Mouse (Mus musculus): ENCODE data around the gene Egln2. TPM values are rescaled to one million over a fixed set of nuclear protein-coding genes. Genes with fewer than 3 reads are reported as not detected.

Egln2 gene
- polyA plus RNA-seq, 1 experiment: 30.5 TPM

GRCm38 (mm10) chr7:27192434-27192833, 25.8 kb upstream of the Egln2 start:
- Histone ChIP-seq H3K4me1 (ENCODE audit: control insufficient read depth, insufficient read depth, low read length) (peaks cover 10% of the 10 kb centered on the region), H3K27ac (ENCODE audit: insufficient read depth, low read length) (no peak overlapping the region), H3K4me3 (ENCODE audit: insufficient read depth, low read length) (no peak overlapping the region)
- TF ChIP-seq CTCF (IDR thresholded peaks at IDR 0.05; ENCODE audit: borderline replicate concordance, insufficient read depth, low read length) (no peak), POLR2A (IDR thresholded peaks at IDR 0.05; ENCODE audit: low read depth, low read length) (no peak)

DNA sequence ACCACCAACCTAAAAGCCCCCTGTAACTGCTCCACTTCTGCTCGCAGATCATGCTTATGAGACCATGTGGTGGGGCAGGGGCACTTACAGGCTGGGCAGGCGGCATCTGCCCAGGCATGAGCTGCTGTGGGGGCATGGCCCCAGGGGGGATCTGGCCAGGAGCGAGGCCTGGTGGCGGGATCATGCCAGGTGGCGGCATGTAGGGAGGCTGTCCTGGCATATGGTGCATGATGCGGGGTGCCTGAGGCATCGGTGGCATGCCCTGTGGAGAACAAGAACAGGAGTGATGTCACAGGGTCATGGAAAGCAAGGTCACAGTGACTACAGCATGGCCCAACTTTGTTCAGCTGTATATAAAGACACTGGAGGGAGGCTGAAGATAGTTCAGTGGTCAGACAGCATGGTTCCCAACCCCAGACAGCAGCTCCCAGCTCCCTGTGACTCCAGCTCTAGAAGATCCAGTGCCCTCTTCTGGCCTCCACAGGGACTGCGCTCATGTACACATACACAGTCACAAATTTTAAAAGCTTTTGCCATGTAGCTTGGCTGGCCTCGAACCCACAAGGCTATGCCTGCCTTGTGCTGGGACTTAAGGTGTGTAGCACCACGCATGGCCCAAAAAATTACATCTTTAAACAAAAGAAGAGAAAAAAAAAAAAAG, 22.8 kb upstream of the Egln2 start:
- Histone ChIP-seq H3K27ac (ENCODE audit: insufficient read depth, low read length) (no peak overlapping the region), H3K4me1 (ENCODE audit: control insufficient read depth, insufficient read depth, low read length) (peaks cover 7% of the 10 kb centered on the region), H3K4me3 (ENCODE audit: insufficient read depth, low read length) (no peak overlapping the region)
- no peak for TF ChIP-seq CTCF (IDR thresholded peaks at IDR 0.05; ENCODE audit: borderline replicate concordance, insufficient read depth, low read length)
- no peak for TF ChIP-seq POLR2A (IDR thresholded peaks at IDR 0.05; ENCODE audit: low read depth, low read length)

DNA sequence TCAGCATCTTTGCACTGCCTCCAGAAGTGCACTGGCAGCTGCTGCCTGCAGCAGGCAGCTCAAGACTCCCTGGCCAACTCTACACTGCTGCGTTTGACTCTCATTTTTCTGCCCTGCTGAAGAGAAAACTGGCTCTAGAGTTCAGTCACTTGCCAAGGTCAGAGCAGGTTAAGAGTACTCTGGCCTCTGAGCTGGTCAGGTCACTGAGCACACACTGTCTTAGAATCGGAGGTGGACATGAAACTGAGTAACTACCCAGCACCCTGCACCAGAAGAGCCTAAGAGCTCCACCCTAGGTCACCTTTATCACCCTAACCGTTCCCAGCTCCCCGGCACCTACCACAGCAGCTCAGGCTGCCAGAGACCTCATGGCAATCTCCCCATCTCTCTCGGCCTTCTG, 19.4 kb upstream of the Egln2 start:
- Histone ChIP-seq H3K4me3 (ENCODE audit: insufficient read depth, low read length) (no peak overlapping the region), H3K4me1 (ENCODE audit: control insufficient read depth, insufficient read depth, low read length) (no peaks in the 10 kb centered on the region), H3K27ac (ENCODE audit: insufficient read depth, low read length) (no peak overlapping the region)
- TF ChIP-seq CTCF (IDR thresholded peaks at IDR 0.05; ENCODE audit: borderline replicate concordance, insufficient read depth, low read length) (no peak), POLR2A (IDR thresholded peaks at IDR 0.05; ENCODE audit: low read depth, low read length) (no peak)

DNA sequence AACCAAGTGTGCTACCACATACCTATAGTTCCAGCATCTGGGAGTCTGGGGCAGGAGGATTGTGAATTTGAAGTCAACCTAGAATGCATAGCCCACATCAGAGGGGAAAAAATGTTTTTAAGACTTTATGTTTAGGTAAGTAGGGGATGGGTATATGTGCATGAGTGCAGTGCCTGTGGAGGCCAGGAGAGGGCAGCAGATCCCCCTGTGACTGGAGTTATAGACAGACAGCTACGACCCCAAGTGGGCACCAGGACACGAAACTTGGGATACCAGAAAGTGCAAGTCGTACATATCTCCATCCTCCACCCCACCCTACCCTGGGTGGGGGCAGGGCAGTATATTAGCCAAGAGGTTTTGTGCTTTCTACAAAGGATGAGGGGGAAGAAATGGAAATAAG, 18.4 kb upstream of the Egln2 start:
- no peak for TF ChIP-seq POLR2A (IDR thresholded peaks at IDR 0.05; ENCODE audit: low read depth, low read length)
- peak; percentile 84; the same call in 1 of the 2 replicates for TF ChIP-seq CTCF (IDR thresholded peaks at IDR 0.05; ENCODE audit: borderline replicate concordance, insufficient read depth, low read length)
- Histone ChIP-seq H3K27ac (ENCODE audit: insufficient read depth, low read length) (no peak overlapping the region), H3K4me3 (ENCODE audit: insufficient read depth, low read length) (no peak overlapping the region), H3K4me1 (ENCODE audit: control insufficient read depth, insufficient read depth, low read length) (no peaks in the 10 kb centered on the region)

GRCm38 (mm10) chr7:27182498-27182897, 15.9 kb upstream of the Egln2 start:
- no peaks in the 10 kb centered on the region for H3K4me1 ChIP-seq (ENCODE audit: control insufficient read depth, insufficient read depth, low read length)
- H3K27ac ChIP-seq (ENCODE audit: insufficient read depth, low read length): no peak overlapping the region
- TF ChIP-seq POLR2A (IDR thresholded peaks at IDR 0.05; ENCODE audit: low read depth, low read length): no peak
- no peak for TF ChIP-seq CTCF (IDR thresholded peaks at IDR 0.05; ENCODE audit: borderline replicate concordance, insufficient read depth, low read length)
- no peak overlapping the region for H3K4me3 ChIP-seq (ENCODE audit: insufficient read depth, low read length)

DNA sequence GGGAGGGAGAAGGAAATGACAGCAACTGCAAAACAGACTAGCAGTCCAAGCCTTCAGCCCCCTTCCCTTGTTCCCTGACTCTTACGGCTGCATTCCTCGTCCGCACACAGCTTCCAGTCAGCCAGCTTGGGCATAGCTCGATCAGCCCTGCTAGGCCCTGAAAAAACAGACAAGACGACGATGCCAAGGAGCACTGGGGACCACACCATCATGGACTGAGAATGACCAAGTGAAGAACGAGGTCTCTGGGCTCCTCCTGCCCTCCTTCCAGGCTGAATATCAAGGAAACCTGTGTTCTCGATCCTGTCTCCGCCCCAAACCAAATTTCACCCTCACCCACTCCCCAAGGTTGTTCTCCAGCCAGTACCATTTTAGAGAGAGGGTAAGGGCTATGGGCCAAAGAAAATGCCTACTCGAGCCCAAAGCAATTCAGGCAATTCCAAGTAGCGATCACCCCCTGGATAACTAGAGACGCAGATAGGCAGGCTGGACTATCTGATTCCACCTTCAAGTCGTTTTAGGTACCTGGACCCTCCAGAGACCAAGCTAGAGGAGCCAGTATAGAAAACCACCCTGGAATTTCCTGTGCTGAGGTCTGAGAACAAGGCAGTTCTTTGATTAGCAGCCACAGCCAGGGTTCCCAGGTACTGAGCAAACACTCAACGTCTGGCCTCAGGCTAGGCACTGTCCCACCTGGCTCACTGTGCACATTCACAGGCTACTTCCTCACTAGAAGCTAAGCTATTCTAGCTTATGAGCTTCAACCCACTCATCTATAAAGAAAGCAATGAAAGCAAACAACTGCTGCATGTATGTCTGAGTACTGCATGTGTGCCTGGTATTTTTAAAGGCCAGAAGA, 14.5 kb upstream of the Egln2 start, which contains the start of the genes Gm21983 and Mia:
Gm21983 (minus strand) TSS at position 250 of the 859 bp plus-strand sequence.
Mia (minus strand) TSS at position 321 of the 859 bp plus-strand sequence.
- TF ChIP-seq POLR2A (IDR thresholded peaks at IDR 0.05; ENCODE audit: low read depth, low read length) (no peak), CTCF (IDR thresholded peaks at IDR 0.05; ENCODE audit: borderline replicate concordance, insufficient read depth, low read length) (no peak)
- Histone ChIP-seq H3K4me3 (ENCODE audit: insufficient read depth, low read length) (no peak within 1 kb of the TSS), H3K27ac (ENCODE audit: insufficient read depth, low read length) (no peak within 1 kb of the TSS), H3K4me1 (ENCODE audit: control insufficient read depth, insufficient read depth, low read length) (no peaks in the 10 kb centered on the region)

DNA sequence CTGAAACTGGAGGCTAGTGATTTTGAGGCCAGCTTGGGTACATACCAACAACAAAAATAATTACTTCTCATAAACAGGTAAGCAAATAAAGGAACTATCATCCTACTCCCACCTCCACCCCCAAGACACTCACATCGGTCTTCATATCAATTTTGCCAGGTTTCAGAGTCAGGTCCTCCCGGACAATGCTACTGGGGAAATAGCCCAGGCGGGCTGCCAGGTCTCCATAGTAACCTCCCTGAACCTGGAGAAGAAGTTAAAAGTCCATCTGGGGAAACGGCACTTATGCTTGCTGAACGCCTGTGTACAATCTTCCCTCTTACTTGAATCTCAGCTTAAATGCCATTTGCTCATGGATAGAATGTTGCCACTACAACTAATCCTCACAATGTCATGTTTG, 13.4 kb upstream of the Egln2 start:
- TF ChIP-seq CTCF (IDR thresholded peaks at IDR 0.05; ENCODE audit: borderline replicate concordance, insufficient read depth, low read length): no peak
- TF ChIP-seq POLR2A (IDR thresholded peaks at IDR 0.05; ENCODE audit: low read depth, low read length): no peak
- Histone ChIP-seq H3K27ac (ENCODE audit: insufficient read depth, low read length) (no peak overlapping the region), H3K4me1 (ENCODE audit: control insufficient read depth, insufficient read depth, low read length) (no peaks in the 10 kb centered on the region), H3K4me3 (ENCODE audit: insufficient read depth, low read length) (no peak overlapping the region)

GRCm38 (mm10) chr7:27179217-27179918, 12.8 kb upstream of the Egln2 start:
- H3K4me1 ChIP-seq (ENCODE audit: control insufficient read depth, insufficient read depth, low read length): no peaks in the 10 kb centered on the region
- no peak for TF ChIP-seq POLR2A (IDR thresholded peaks at IDR 0.05; ENCODE audit: low read depth, low read length)
- no peak for TF ChIP-seq CTCF (IDR thresholded peaks at IDR 0.05; ENCODE audit: borderline replicate concordance, insufficient read depth, low read length)
- H3K4me3 ChIP-seq (ENCODE audit: insufficient read depth, low read length): no peak overlapping the region; the same call in 1 of the 2 replicates
- peak overlapping the region; percentile 57 for H3K27ac ChIP-seq (ENCODE audit: insufficient read depth, low read length)

- H3K4me3 ChIP-seq (ENCODE audit: insufficient read depth, low read length): peak within 1 kb of the TSS; percentile 82
- H3K27ac ChIP-seq (ENCODE audit: insufficient read depth, low read length): peak within 1 kb of the TSS; percentile 84
- H3K4me1 ChIP-seq (ENCODE audit: control insufficient read depth, insufficient read depth, low read length): no peaks in the 10 kb centered on the region
- TF ChIP-seq POLR2A (IDR thresholded peaks at IDR 0.05; ENCODE audit: low read depth, low read length): peak; percentile 80
- no peak for TF ChIP-seq CTCF (IDR thresholded peaks at IDR 0.05; ENCODE audit: borderline replicate concordance, insufficient read depth, low read length)
Observed at GRCm38 (mm10) chr7:27178324-27179216, 12.0 kb upstream of the Egln2 start, which contains the start of gene Rab4b. Gene Rab4b (minus strand): TSS chr7:27178896.

All from embryonic fibroblast, embryonic 13.5 days (primary cell).